Mouse (Mus musculus): ENCODE measurements at regions not wholly inside any gene's neighbourhood (a gene's known extent, or its start where the extent isn't known, plus 50 kb on each side); places are given as distances from the start of the nearest gene placed in this dataset.

GRCm38 (mm10) chr9:104496220-104496619 lies 50.9 kb upstream of the Cpne4 start:
- no peak for DNase-seq (ENCODE audit: low spot score in 2 of 2)

- no peak for DNase-seq (ENCODE audit: low spot score in 2 of 2)
Measured at GRCm38 (mm10) chr9:104490696-104491095, 56.4 kb upstream of the Cpne4 start.

GRCm38 (mm10) chr9:104489383-104489782 lies 57.7 kb upstream of the Cpne4 start:
- no peak for DNase-seq (ENCODE audit: low spot score in 2 of 2)

GRCm38 (mm10) chr9:104482440-104482839 lies 64.6 kb upstream of the Cpne4 start:
- DNase-seq (ENCODE audit: low spot score in 2 of 2): no peak

- no peak for DNase-seq (ENCODE audit: low spot score in 2 of 2)
Measured at GRCm38 (mm10) chr9:104480683-104481082, 66.4 kb upstream of the Cpne4 start.

- DNase-seq (ENCODE audit: low spot score in 2 of 2): no peak
Measured at GRCm38 (mm10) chr9:104474831-104475230, 72.3 kb upstream of the Cpne4 start.

- DNase-seq (ENCODE audit: low spot score in 2 of 2): no peak
Measured at GRCm38 (mm10) chr9:104467238-104467637, 79.8 kb upstream of the Cpne4 start.

- no peak for DNase-seq (ENCODE audit: low spot score in 2 of 2)
Measured at GRCm38 (mm10) chr9:104463701-104464100, 83.4 kb upstream of the Cpne4 start.

- DNase-seq (ENCODE audit: low spot score in 2 of 2): no peak
Measured at GRCm38 (mm10) chr9:104460133-104460532, 87.0 kb upstream of the Cpne4 start.

- DNase-seq (ENCODE audit: low spot score in 2 of 2): no peak
Measured at GRCm38 (mm10) chr9:104457635-104458034, 89.5 kb upstream of the Cpne4 start.

- DNase-seq (ENCODE audit: low spot score in 2 of 2): no peak
Measured at GRCm38 (mm10) chr9:104448577-104449165, 98.4 kb upstream of the Cpne4 start.

GRCm38 (mm10) chr9:104444906-104445305 lies 102.2 kb upstream of the Cpne4 start:
- DNase-seq (ENCODE audit: low spot score in 2 of 2): peak in 1 of 2 experiments; percentile 30

- DNase-seq (ENCODE audit: low spot score in 2 of 2): no peak
Measured at GRCm38 (mm10) chr9:104443236-104443635, 103.8 kb upstream of the Cpne4 start.

GRCm38 (mm10) chr9:104413021-104413420 lies 75.5 kb upstream of the Acpp start:
- DNase-seq (ENCODE audit: low spot score in 2 of 2): no peak

- DNase-seq (ENCODE audit: low spot score in 2 of 2): peak in 1 of 2 experiments; percentile 33
Measured at GRCm38 (mm10) chr9:104410211-104410610, 72.7 kb upstream of the Acpp start.

- no peak for DNase-seq (ENCODE audit: low spot score in 2 of 2)
Measured at GRCm38 (mm10) chr9:104409381-104409780, 71.8 kb upstream of the Acpp start.

- DNase-seq (ENCODE audit: low spot score in 2 of 2): no peak
Measured at GRCm38 (mm10) chr9:104408571-104409294, 71.2 kb upstream of the Acpp start.

GRCm38 (mm10) chr9:104407559-104408376 lies 70.2 kb upstream of the Acpp start:
- no peak for DNase-seq (ENCODE audit: low spot score in 2 of 2)

GRCm38 (mm10) chr9:104407011-104407410 lies 69.5 kb upstream of the Acpp start:
- DNase-seq (ENCODE audit: low spot score in 2 of 2): no peak

GRCm38 (mm10) chr9:104406491-104406890 lies 68.9 kb upstream of the Acpp start:
- DNase-seq (ENCODE audit: low spot score in 2 of 2): no peak

- DNase-seq (ENCODE audit: low spot score in 2 of 2): no peak
Measured at GRCm38 (mm10) chr9:104403863-104404262, 66.3 kb upstream of the Acpp start.

- DNase-seq (ENCODE audit: low spot score in 2 of 2): no peak
Measured at GRCm38 (mm10) chr9:104401673-104402072, 64.1 kb upstream of the Acpp start.

GRCm38 (mm10) chr9:104399927-104400326 lies 62.4 kb upstream of the Acpp start:
- DNase-seq (ENCODE audit: low spot score in 2 of 2): no peak
